ENCODE assay signal across 20 mouse cellular contexts in genomic region chr9:121905556-121906185, GRCm38 (mm10). TPM values are rescaled to one million over a fixed set of nuclear protein-coding genes. Genes with fewer than 3 reads are reported as not detected.
A peak's percentile ranks its signal among the peaks of the same experiment; 100 is the strongest.
DNase-seq lines count a peak whose midpoint lies in the region; TF ChIP-seq lines count a peak whose summit lies in the region.
"Had no signal": no experiment of that assay in that cellular context is flagged by ENCODE, and none has a peak within 500 bp of the region (broad histone marks: within the 10 kb centered on the region; RNA-seq: fewer than 3 reads in every experiment).

No protein-coding gene starts in this region.

- peaks cover 9% of the 10 kb centered on the region for H3K4me1 ChIP-seq in thymus, adult 2 months (replicated peaks; ENCODE audit: control insufficient read depth, insufficient read depth, low read length)
- H3K4me1 ChIP-seq: hindbrain, embryonic 10.5 days; liver, embryonic 13.5 days; midbrain, embryonic 15.5 days; neural tube, embryonic 13.5 days had no signal

- no peaks in the 10 kb centered on the region for H3K27me3 ChIP-seq in thymus, adult 2 months (ENCODE audit: control insufficient read depth, insufficient read depth, low read length)
- H3K27me3 ChIP-seq: heart, embryonic 13.5 days; liver, embryonic 13.5 days; midbrain, embryonic 15.5 days; neural tube, embryonic 13.5 days had no signal

- intact Hi-C loops in left cerebral cortex, postnatal 4 days (cut with DNase I): no loop called here

- WGBS in thymus, adult 2 months: 97% methylated on average over 4 of the region's 4 CpGs

- TF ChIP-seq POLR2A in thymus, adult 2 months (IDR thresholded peaks at IDR 0.05; ENCODE audit: control insufficient read depth, extremely low read depth, insufficient read depth, low read length, poor library complexity): no peak

- H3K4me3 ChIP-seq in thymus, adult 2 months (ENCODE audit: control insufficient read depth, insufficient read depth, low read length): no peak overlapping the region
- H3K4me3 ChIP-seq: heart, embryonic 13.5 days; hindbrain, embryonic 10.5 days; liver, embryonic 13.5 days; midbrain, embryonic 15.5 days; neural tube, embryonic 13.5 days had no signal

- H3K36me3 ChIP-seq in thymus, adult 2 months (ENCODE audit: control insufficient read depth, insufficient read depth, low read length): no peaks in the 10 kb centered on the region
- H3K36me3 ChIP-seq: heart, embryonic 13.5 days; hindbrain, embryonic 10.5 days; liver, embryonic 13.5 days; midbrain, embryonic 15.5 days; neural tube, embryonic 13.5 days had no signal

- DNase-seq in adrenal gland, adult (ENCODE audit: inconsistent age in 2 of 2, low spot score in 1 of 2): peak; percentile 19 to 63
- no peak for DNase-seq in adrenal gland, postnatal 25 days
- peak; percentile 25 to 45 for DNase-seq in left cerebral cortex, adult 8-10 months (ENCODE audit: low spot score in 2 of 2)
- no peak for DNase-seq in left cerebral cortex, postnatal 4 days
- DNase-seq in urinary bladder, adult 2 months (ENCODE audit: low spot score): peak; percentile 6
- no peak for DNase-seq in urinary bladder, postnatal 14 days (ENCODE audit: low spot score)
- no peak for DNase-seq in thymus, adult 2 months
- no peak for DNase-seq in lung, postnatal 36 days
- DNase-seq: cerebellum, adult 9-10 months; forebrain, postnatal 0 days; kidney, postnatal 36 days; layer of hippocampus, postnatal 36 days; liver, embryonic 13.5 days; thymus, postnatal 25 days had no signal

- TF ChIP-seq CTCF in thymus, adult 2 months (IDR thresholded peaks at IDR 0.05; ENCODE audit: borderline replicate concordance, control insufficient read depth, extremely low read depth, insufficient read depth, low read length, poor library complexity): no peak

- H3K27ac ChIP-seq in thymus, adult 2 months (ENCODE audit: control insufficient read depth, insufficient read depth, low read length): no peak overlapping the region
- H3K27ac ChIP-seq: heart, embryonic 13.5 days; hindbrain, embryonic 10.5 days; liver, embryonic 13.5 days; midbrain, embryonic 15.5 days; neural tube, embryonic 13.5 days had no signal

RNA-seq across cellular contexts. Expression of gene Ackr2, which starts 7.5 kb away (rescaled TPM):
- 0.33 and 0.52 TPM in 2 replicates for total RNA-seq in adrenal gland, postnatal 25 days (2021)
- total RNA-seq in left cerebral cortex, adult 8-10 months (2022): 10 to 100 TPM in 1 of 4 experiments, 1 to 10 TPM in 3; 4.5 to 11.2 (median 5.5) TPM
- total RNA-seq in left cerebral cortex, postnatal 4 days (2021): 1 to 10 TPM; 1.7 to 4.3 TPM
- 5.0 and 8.7 TPM in 2 replicates for polyA plus RNA-seq in urinary bladder, adult 2 months (2012; rRNA removed)
- 0.99 and 1.0 TPM in 2 replicates for polyA plus RNA-seq in thymus, adult 2 months (2012; rRNA removed)
- polyA plus RNA-seq: inflammation-experienced regulatory T-cells, adult 6 months had no signal

RNA-seq across cellular contexts. Expression of gene Cyp8b1, which starts 10.4 kb away (rescaled TPM):
- 0.36 and 2.7 TPM in 2 replicates for total RNA-seq in adrenal gland, postnatal 25 days (2021)
- total RNA-seq in left cerebral cortex, adult 8-10 months (2022): not detected
- not detected for total RNA-seq in left cerebral cortex, postnatal 4 days (2021)
- 0.13 and 0.14 TPM in 2 replicates for polyA plus RNA-seq in urinary bladder, adult 2 months (2012; rRNA removed)
- 0.74 and 1.6 TPM in 2 replicates for polyA plus RNA-seq in thymus, adult 2 months (2012; rRNA removed)
- total RNA-seq: forebrain, postnatal 0 days; gastrocnemius, postnatal 36 days; layer of hippocampus, postnatal 36 days had no signal
- polyA plus RNA-seq: forebrain, postnatal 0 days; heart, embryonic 13.5 days; hindbrain, embryonic 10.5 days; inflammation-experienced regulatory T-cells, adult 6 months; midbrain, embryonic 15.5 days; neural tube, embryonic 13.5 days had no signal

RNA-seq across cellular contexts. Expression of gene Fam198a, which starts 45.1 kb away (rescaled TPM):
- 2.0 and 2.9 TPM in 2 replicates for total RNA-seq in adrenal gland, postnatal 25 days (2021)
- 1 to 10 TPM; 5.1 to 6.9 (median 6.5) TPM for total RNA-seq in left cerebral cortex, adult 8-10 months (2022)
- 1 to 10 TPM; 3.1 to 3.5 TPM for total RNA-seq in left cerebral cortex, postnatal 4 days (2021)
- 6.7 and 7.3 TPM in 2 replicates for polyA plus RNA-seq in urinary bladder, adult 2 months (2012; rRNA removed)
- polyA plus RNA-seq in thymus, adult 2 months (2012; rRNA removed): 0.64 and 0.69 TPM in 2 replicates

RNA-seq across cellular contexts. Expression of gene Higd1a, which starts 47.5 kb away (rescaled TPM):
- total RNA-seq in adrenal gland, postnatal 25 days (2021): 77.9 and 79.7 TPM in 2 replicates
- 100 to 1,000 TPM in 1 of 4 experiments, 10 to 100 TPM in 3; 86.5 to 102 (median 89.7) TPM for total RNA-seq in left cerebral cortex, adult 8-10 months (2022)
- 10 to 100 TPM; 55.9 to 58.7 TPM for total RNA-seq in left cerebral cortex, postnatal 4 days (2021)
- 55.1 and 55.2 TPM in 2 replicates for polyA plus RNA-seq in urinary bladder, adult 2 months (2012; rRNA removed)
- polyA plus RNA-seq in thymus, adult 2 months (2012; rRNA removed): 9.1 and 17.6 TPM in 2 replicates

Comparison
In these comparisons a context has a peak if more than half of its experiments do, and no peak if none do; other contexts are left out.
1. DNase-seq: peak in adrenal gland, adult (2 of 2), left cerebral cortex, adult 8-10 months (2 of 2) and urinary bladder, adult 2 months (single experiment); none in adrenal gland, postnatal 25 days (single experiment), left cerebral cortex, postnatal 4 days (single experiment), urinary bladder, postnatal 14 days (single experiment), thymus, adult 2 months (single experiment) and lung, postnatal 36 days (single experiment).